Mouse (Mus musculus) right cerebral cortex, postnatal 14 days (tissue): ENCODE results near the gene Tubgcp5.
A peak's percentile ranks its signal among the peaks of the same experiment; 100 is the strongest.
"Not testable (repeated sequence)": the region's sequence is repeated elsewhere in the genome, so short reads cannot be mapped to it uniquely, and the experiment has no call there.

ENCODE experiments used
- DNase-seq: peaks from one replicate; pipeline ENCODE4 v3.0.0; 2022

The Tubgcp5 gene

GRCm38 (mm10) chr7:55793952-55794603 lies at the start of gene Tubgcp5:
Gene Tubgcp5, plus strand, starts transcription at chr7:55794154.
- DNase-seq = peak; percentile 99

GRCm38 (mm10) chr7:55744566-55745220 lies 49.3 kb upstream of the Tubgcp5 start:
- peak; percentile 43 for DNase-seq

GRCm38 (mm10) chr7:55750841-55751240 lies 43.1 kb upstream of the Tubgcp5 start:
- no peak for DNase-seq

- no peak for DNase-seq
Measured at GRCm38 (mm10) chr7:55759346-55759745, 34.6 kb upstream of the Tubgcp5 start.

- no peak for DNase-seq
Measured at GRCm38 (mm10) chr7:55767926-55768325, 26.0 kb upstream of the Tubgcp5 start, which contains the start of gene Siglech. Gene Siglech, plus strand, starts transcription at chr7:55768178.

GRCm38 (mm10) chr7:55780011-55780410 lies 13.9 kb upstream of the Tubgcp5 start:
- DNase-seq = no peak

GRCm38 (mm10) chr7:55782493-55782892 lies 11.5 kb upstream of the Tubgcp5 start:
- DNase-seq = no peak

- no peak for DNase-seq
Measured at GRCm38 (mm10) chr7:55784580-55784979, 9.4 kb upstream of the Tubgcp5 start.

- DNase-seq = not testable (repeated sequence)
Measured at GRCm38 (mm10) chr7:55790586-55790985, 3.4 kb upstream of the Tubgcp5 start.

GRCm38 (mm10) chr7:55792280-55792679 lies 1.7 kb upstream of the Tubgcp5 start:
- DNase-seq = no peak

GRCm38 (mm10) chr7:55793236-55793951 lies 560 bp upstream of the Tubgcp5 start:
- no peak for DNase-seq

- DNase-seq = no peak
Measured at GRCm38 (mm10) chr7:55799981-55800380, 6.0 kb downstream of the Tubgcp5 start.

- no peak for DNase-seq
Measured at GRCm38 (mm10) chr7:55809967-55810366, 16.0 kb downstream of the Tubgcp5 start.

- DNase-seq = no peak
Measured at GRCm38 (mm10) chr7:55824468-55824867, 30.5 kb downstream of the Tubgcp5 start.

- DNase-seq = no peak
Measured at GRCm38 (mm10) chr7:55827551-55827950, 33.6 kb downstream of the Tubgcp5 start.

GRCm38 (mm10) chr7:55836877-55837276 lies 42.9 kb downstream of the Tubgcp5 start:
- DNase-seq = no peak

- DNase-seq = no peak
Measured at GRCm38 (mm10) chr7:55841445-55841844, 47.5 kb downstream of the Tubgcp5 start, which contains the start of gene Cyfip1. Gene Cyfip1, plus strand, starts transcription at chr7:55841745.

GRCm38 (mm10) chr7:55841977-55842503 lies 48.1 kb downstream of the Tubgcp5 start:
- DNase-seq = peak; percentile 83

GRCm38 (mm10) chr7:55842504-55843152 lies 48.7 kb downstream of the Tubgcp5 start:
- no peak for DNase-seq

GRCm38 (mm10) chr7:55846606-55847312 lies 52.8 kb downstream of the Tubgcp5 start:
- DNase-seq = no peak

GRCm38 (mm10) chr7:55849948-55850571 lies 56.1 kb downstream of the Tubgcp5 start:
- peak; percentile 43 for DNase-seq

GRCm38 (mm10) chr7:55852787-55853186 lies 58.8 kb downstream of the Tubgcp5 start:
- DNase-seq = no peak
